Mouse (Mus musculus) urinary bladder, postnatal 4 days (tissue): Measurements from ENCODE around the gene Pex14.
"Not testable (repeated sequence)": the region's sequence is repeated elsewhere in the genome, so short reads cannot be mapped to it uniquely, and the experiment has no call there.

ENCODE experiments used
- DNase-seq, 2 experiments: peaks; one replicate each; pipeline ENCODE4 v3.0.0; 2021 to 2022; ENCODE audit warnings: low spot score in 2 of 2

Pex14 gene

GRCm38 (mm10) chr4:149103875-149104561 lies 4.3 kb upstream of the Pex14 start, which contains the start of gene Dffa:
Dffa (plus strand) TSS chr4:149104146.
- peak; percentile 82 to 91 for DNase-seq

DNA sequence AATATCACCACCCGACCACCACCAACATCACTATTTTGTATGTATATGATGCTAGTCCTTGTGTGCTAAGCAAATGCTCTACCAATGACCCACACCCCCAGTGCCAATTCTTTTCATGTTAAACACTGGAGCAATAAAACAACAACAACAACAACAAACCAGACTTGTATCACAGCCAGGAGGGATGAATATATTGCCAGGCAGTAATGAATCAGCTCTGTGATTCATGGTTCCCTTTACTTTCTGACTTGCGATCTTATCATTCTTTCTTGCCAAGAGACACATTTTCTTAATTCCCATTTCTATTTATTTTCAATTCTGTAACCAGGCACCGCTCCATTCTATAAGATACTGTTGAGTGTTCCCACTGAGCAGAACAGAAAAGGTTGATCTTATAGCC lies 1.8 kb upstream of the Pex14 start:
- no peak for DNase-seq

GRCm38 (mm10) chr4:149100449-149100848 lies 773 bp upstream of the Pex14 start:
- not testable (repeated sequence) for DNase-seq

- DNase-seq: peak in 1 of 2 experiments; percentile 53
Measured at GRCm38 (mm10) chr4:149098571-149098970, 1.1 kb downstream of the Pex14 start.

DNA sequence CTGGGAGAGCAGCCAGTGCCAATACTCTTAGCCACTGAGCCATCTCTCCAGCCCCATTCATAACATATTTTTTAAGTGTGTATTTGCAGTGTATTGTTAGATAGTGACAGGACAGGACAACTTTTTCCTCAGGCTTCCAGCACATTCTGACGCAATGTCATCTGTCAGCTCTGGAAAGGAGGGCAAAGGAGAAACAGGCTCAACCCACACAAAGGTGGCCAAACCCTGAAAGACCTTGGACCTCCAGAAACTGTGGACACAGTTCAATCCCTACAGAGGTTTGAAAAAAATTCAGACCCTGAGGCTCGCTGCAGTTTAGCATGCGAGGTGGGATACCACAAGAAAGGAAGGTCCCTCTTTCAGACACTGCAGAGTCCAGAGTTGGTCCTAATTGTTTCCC lies 1.7 kb downstream of the Pex14 start:
- no peak for DNase-seq

GRCm38 (mm10) chr4:149091364-149091763 lies 8.3 kb downstream of the Pex14 start:
- DNase-seq: no peak

DNA sequence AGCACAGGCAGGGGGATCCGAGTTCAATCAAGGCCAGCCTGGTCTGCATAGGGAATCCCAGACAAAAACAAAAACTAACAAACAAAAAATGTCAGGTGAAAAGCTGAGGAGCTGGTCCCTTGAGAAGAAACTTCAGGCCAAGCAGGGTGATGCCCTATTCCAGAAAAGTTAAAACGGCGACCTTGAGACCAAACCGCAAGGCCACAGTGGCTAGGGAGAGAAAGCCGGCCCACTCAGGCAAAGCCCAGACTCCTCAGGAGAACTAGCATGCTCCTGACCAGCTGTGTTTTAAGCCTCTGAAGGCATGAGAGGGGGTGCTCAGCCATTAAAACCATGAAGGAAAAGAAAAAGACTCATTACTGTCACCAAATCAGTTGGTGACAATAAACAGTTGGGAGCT lies 14.3 kb downstream of the Pex14 start:
- DNase-seq: no peak

DNA sequence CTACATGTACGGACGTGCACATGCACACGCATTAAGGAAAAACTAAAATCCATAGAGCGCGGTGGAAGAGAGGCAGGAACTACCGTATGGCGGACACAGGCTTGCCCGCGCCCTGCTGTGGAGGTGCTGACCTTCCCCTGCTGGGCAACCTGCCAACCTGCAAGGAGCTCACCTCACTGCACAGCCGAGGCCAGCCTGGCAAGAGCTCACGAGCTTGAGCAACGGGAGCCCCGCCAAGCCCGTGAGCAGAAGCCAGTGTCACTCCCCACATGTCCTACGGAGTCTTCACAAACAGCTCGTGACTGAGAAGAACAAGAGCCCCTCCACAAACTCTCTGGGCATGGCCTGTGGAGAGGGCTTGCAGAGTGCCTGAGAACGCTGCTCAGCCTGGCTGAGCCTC lies 18.1 kb downstream of the Pex14 start:
- DNase-seq: peak; percentile 61 to 74

DNA sequence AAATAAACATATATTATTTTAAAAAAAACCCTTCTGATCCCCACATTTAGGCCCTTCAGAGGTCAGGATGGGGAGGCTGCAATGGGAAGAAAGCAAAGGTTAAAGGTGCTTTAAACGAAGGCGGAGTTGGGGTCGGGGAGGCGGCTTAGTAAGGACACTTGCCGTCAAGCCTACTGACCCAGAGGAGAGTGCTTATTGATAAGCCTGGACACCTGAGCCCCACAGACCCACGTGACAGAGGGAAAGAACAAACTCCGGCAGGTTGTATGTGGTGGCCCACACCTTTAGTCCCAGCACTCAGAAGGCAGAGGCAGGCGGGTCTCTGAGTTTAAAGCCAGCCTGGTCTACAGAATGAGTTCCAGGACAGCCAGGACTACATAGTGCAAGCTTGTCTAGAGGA lies 19.6 kb downstream of the Pex14 start:
- DNase-seq: no peak

DNA sequence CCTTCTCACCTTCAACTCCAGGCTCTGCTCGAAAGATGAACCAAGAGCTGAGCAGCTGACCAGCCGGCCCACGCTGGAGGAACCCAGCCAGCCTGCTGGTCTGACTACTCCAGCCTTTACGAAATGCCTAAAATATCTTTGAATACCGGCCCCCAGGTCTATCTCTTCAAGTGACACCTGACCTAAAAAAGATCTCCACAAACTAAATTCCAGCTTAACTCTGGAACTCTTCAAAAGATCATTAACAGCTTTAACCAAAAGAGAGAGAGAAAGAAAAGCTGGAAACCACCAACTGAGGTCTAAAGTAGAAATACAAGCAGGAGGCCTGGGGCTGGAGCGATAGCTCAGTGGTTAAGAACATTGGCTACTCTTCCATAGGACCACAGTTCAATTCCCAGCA lies 20.0 kb downstream of the Pex14 start:
- DNase-seq: no peak

GRCm38 (mm10) chr4:149078261-149078660 lies 21.4 kb downstream of the Pex14 start:
- DNase-seq: no peak

DNA sequence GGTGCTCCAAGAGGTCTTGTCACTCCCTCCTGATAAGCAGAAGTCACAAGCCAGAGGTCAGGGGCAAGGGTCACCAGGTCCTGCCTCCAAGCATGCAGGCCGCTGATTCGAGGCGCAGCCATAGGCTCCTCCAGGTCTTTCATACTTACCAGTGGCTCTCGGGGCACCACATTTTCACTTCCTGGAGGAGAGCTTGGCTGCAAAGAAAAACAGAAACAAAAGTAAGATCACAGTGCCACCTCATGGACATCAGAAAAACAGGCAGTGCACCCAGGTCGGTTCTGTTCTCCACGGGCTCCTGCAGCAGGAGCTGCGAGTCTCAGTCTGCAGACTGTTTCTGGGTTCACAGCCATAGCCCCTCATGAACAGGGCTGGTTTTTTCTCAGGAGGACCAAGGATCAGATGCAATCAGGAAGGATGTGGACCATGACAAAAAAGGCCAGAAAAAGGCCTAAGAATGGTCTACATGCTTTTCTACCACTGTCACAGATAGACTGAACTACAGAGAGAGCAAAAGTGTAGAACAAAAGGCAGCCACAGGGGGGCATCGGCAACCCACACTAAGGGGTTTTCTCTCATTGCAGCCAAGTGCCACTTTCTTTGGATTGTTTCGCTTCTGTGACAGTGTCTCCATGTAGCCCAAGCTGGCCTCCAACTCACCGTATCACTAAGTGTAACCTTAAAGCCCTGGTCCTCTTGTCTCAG lies 23.7 kb downstream of the Pex14 start:
- peak in 1 of 2 experiments; percentile 47 for DNase-seq

DNA sequence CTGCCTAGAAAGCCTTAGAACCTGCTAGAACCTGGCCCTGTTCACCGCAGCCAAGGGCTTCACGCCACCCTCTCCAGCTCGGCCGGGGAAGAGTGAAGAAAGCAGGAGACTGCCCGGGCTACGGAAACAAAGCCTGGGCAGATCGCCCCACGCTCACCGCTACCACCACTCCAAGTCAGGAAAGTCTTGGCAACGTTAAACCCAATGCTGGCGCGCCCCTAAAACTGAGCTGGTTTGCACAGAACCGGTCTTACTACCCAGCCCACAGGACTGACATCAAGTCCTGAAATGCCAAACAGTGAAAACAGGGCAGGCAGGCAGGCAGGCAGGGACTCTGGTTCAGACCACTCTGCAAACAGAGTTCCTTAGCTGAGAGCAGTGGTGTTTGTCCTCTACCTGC lies 24.6 kb downstream of the Pex14 start:
- DNase-seq: no peak

GRCm38 (mm10) chr4:149066672-149067551 lies 32.8 kb downstream of the Pex14 start:
- DNase-seq: no peak

DNA sequence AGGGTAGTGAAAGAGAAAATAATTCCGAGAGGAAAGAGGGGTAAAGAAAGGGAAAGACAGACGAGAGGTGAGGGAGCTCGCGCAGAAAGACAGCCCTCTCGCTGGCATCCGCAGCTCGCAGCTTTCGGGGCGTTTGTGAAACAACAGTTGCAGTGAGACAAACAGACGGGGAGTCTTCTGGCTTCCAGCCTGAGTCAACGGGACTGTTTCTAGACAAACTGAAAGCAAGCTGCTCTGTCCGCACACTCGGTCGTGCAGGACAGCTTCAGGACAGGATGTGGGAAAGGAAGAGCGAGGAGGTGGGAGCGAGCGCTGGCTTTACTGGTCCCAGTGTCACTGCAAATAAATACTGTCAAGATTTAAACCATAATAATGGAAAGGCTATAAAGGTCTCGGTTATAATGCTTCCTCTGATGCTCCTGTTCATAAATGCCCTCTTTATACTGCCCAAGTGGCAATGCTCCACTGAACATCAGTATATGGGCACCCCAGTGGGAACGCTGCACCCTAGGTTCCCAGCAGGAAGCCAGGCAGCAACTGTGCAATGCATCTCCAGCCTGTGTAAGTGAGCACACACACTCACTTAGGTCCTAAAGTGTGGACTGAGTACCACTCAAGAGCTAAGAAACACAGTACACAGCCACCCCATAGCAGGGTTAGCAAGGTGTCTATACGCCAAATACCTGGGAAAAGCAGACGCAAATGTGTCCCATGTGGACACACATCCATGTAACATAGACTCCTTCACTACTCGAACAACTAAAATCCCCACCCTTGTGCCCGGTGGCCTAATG lies 35.4 kb downstream of the Pex14 start:
- no peak for DNase-seq

DNA sequence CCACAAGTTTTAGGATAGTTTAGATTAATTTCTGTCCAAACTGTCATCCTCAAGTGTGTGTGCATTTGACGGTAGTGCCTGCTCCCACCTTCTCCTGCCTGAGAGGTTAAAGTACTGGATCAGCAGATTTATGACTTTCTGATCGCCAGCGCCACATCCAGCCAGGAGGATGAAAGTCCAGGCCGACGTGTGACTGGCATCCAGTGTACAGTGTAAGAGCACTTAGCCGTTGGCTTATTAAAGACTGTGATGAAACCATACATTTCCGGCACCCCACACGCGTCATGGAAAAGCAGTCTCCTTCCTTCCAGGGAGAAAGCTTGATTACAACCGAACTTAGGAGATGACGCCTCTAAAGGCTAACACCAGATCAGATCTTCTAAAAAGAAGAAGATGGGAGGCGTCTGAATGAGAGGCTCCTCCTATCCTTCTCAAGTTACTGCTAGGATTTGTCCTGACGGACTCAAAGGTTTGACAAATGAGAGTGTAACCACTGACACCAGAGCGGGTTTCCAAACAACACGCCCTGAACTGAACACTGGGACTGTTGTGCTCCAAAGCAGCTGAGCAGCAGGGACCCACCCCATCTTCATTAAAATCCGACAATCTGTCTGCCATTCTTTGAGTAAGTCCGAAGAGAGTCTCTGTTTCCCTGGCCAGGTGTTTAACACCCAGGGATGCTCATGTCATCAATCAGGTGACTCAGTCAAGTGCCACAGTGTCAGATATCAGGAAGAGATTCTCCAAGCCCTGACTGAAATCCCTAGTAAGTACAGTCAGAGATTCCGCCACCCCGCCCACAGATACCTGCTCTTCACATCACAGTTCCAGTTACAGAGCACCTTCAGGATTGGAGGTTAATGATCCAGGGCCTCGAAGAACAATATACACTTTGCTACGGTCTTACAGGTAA lies 37.0 kb downstream of the Pex14 start:
- DNase-seq: no peak

DNA sequence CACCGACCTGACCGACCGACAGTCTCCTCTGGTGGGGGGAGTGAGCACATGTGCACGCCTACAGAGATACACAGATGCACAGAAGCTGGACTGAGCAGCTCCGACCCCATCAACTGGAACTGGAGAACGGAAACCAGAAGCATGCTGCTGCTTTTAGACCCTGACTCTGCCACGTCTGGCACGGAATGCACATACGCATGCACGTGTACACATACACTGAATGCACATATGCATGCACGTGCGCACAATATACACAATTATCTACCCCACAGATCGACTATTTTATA lies 38.3 kb downstream of the Pex14 start:
- no peak for DNase-seq

DNA sequence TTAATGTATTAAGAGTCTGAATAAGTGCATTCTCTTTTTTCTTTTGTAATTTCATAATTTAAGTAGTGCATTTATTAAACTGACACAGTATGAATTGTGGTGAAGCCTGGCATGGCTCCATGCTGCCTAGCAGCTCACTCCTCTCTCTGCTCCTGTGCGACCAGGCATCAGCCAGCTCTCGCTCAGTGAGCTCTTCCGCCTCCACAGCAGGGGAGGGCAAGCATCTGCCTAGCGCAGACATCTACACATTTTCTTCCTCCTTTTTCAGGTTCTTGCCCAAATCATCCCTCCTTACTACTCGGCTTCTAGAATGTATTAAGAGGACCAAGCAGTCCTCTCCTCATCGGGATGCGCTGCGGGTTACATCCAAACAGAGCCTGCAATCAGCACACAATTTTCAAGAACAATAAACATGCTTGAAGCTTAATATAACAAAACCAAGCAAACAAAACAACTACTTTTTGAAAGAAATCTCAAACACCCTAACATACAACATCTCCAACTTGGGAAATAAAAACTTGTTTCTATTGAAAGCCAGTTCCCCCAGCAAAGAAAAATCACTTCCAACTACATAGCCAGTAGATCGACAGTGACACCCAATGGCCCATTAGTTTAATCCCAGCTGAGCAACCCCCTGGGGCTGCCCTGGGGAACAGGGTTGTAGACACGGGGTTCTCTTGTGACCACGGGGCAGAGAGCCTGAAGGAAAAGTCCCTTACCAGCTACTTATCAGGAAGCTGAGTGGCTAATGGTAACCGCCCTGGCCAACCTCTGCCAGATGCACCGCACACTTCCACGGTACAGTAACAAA lies 38.9 kb downstream of the Pex14 start:
- no peak for DNase-seq

DNA sequence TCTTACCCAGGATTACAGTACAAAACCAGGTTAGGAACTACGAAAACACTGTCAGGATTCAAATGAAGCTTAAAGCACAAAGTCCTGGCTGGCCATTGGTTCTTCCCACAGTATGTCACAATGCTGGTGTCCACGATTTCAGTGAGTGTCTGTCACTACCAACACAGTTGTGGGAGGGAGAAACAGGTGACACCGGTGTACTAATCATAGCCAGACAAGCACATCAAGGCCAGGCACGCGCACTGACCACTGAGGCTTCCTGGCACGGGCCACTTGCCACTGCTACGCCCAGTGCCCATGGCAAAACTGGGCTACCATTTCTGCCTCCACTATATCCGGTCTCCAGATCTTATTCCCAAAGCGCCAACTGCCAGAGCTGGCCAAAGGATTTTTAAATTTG lies 40.0 kb downstream of the Pex14 start:
- DNase-seq: no peak

DNA sequence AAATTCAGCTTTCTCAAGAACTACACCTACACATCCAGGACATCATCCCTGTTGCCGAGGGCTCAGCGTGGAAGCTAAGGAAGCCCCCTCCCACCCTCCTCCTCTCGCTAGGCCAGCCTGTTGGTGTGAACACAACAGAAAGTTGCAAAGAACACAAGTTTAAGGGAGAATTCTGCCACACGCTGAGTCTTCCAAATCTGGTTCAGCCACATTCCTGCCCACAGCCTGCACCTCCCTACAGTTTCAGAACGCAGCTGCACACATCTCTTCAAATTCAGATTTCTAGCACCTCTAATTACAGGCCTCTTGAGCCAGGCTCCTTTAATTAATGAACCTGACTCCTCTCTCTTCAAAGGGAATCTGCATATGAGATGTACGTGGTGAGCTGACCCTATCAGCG lies 41.4 kb downstream of the Pex14 start:
- DNase-seq: no peak
